Mouse (Mus musculus) MEL (cell line): ENCODE results near the gene Itln1. TPM values are rescaled to one million over a fixed set of nuclear protein-coding genes. Genes with fewer than 3 reads are reported as not detected.

Experiments used
- DNase-seq: peaks from one replicate; pipeline ENCODE4 v3.0.0; 2011; ENCODE audit warnings: low read depth, low spot score
- H3K27ac ChIP-seq: 2 replicates; pipeline ENCODE4 v1.5.1; 2012; ENCODE audit warnings: low read depth, mild to moderate bottlenecking, control low read depth, low read length, moderate library complexity; ENCODE audit not compliant: control insufficient read depth
- H3K27me3 ChIP-seq, 2 experiments: fragments of 150-350 bp in 1 of 2; sonication (generic) in 1 of 2; 2 replicates each; pipeline ENCODE4 v1.6.1; 2012; ENCODE audit warnings: low read length in 2 of 2, mild to moderate bottlenecking in 2 of 2, improper control_type of control experiment in 1 of 2, moderate library complexity in 1 of 2; ENCODE audit not compliant: insufficient read depth in 2 of 2, control insufficient read depth in 1 of 2
- H3K36me3 ChIP-seq, 2 experiments: 2 replicates each; pipeline ENCODE4 v1.6.1; 2012 to 2014; ENCODE audit warnings: low read length in 2 of 2, improper control_type of control experiment in 1 of 2, inconsistent platforms in 1 of 2, mild to moderate bottlenecking in 1 of 2; ENCODE audit not compliant: insufficient read depth in 2 of 2, control insufficient read depth in 1 of 2
- H3K4me1 ChIP-seq, 2 experiments: fragments of 150-350 bp in 1 of 2; sonication (generic) in 1 of 2; 2 replicates each; pipeline ENCODE4 v1.6.1; 2012; ENCODE audit warnings: low read length in 2 of 2, improper control_type of control experiment in 1 of 2, mild to moderate bottlenecking in 1 of 2; ENCODE audit not compliant: insufficient read depth in 2 of 2, control insufficient read depth in 1 of 2
- H3K4me3 ChIP-seq, 2 experiments: fragments of 150-350 bp in 1 of 2; sonication (generic) in 1 of 2; 2 replicates each; pipeline ENCODE4 v1.5.1; 2012; ENCODE audit warnings: low read depth in 2 of 2, low read length in 2 of 2, mild to moderate bottlenecking in 2 of 2, moderate library complexity in 2 of 2, control low read depth in 1 of 2, improper control_type of control experiment in 1 of 2; ENCODE audit not compliant: control insufficient read depth in 1 of 2, insufficient read depth in 1 of 2
- H3K79me2 ChIP-seq: 2 replicates; pipeline ENCODE4 v1.6.1; 2012; ENCODE audit warnings: mild to moderate bottlenecking, low read length, moderate library complexity; ENCODE audit not compliant: control insufficient read depth, poor library complexity, insufficient read depth
- H3K9ac ChIP-seq: 2 replicates; pipeline ENCODE4 v1.6.1; 2012; ENCODE audit warnings: low read depth, mild to moderate bottlenecking, control low read depth, low read length, moderate library complexity; ENCODE audit not compliant: control insufficient read depth, poor library complexity, severe bottlenecking
- H3K9me3 ChIP-seq: fragments of 150-350 bp; sonication (generic); replicated peaks from 2 replicates; pipeline ENCODE4 v1.6.1; 2012; ENCODE audit warnings: mild to moderate bottlenecking, low read length, improper control_type of control experiment, moderate library complexity; ENCODE audit not compliant: insufficient read depth
- CHD1 ChIP-seq: IDR thresholded peaks from 2 replicates; pipeline ENCODE4 v1.6.1; 2012; ENCODE audit warnings: low read depth, mild to moderate bottlenecking, inconsistent platforms, low read length, improper control_type of control experiment
- CHD2 ChIP-seq: IDR thresholded peaks from 2 replicates; pipeline ENCODE4 v1.6.1; 2011; ENCODE audit warnings: low read length, improper control_type of control experiment
- CTCF ChIP-seq, 3 experiments: IDR thresholded peaks in 2 of 3; conservative IDR thresholded peaks in 1 of 3; 2 replicates each; pipeline ENCODE4 v1.5.1; 2011 to 2012; ENCODE audit warnings: low read length in 3 of 3, low read depth in 2 of 3, mild to moderate bottlenecking in 2 of 3, improper control_type of control experiment in 1 of 3, inconsistent platforms in 1 of 3, mixed read lengths in 1 of 3, moderate library complexity in 1 of 3; ENCODE audit not compliant: control insufficient read depth in 1 of 3, insufficient read depth in 1 of 3, poor library complexity in 1 of 3, severe bottlenecking in 1 of 3
- ETS1 ChIP-seq: IDR thresholded peaks from 2 replicates; pipeline ENCODE4 v1.6.1; 2012; ENCODE audit warnings: low read depth, mild to moderate bottlenecking, inconsistent platforms, low read length, improper control_type of control experiment, moderate library complexity
- GATA1 ChIP-seq: IDR thresholded peaks from 2 replicates; pipeline ENCODE4 v1.6.1; 2011; ENCODE audit warnings: low read depth, low read length, improper control_type of control experiment
- MAFK ChIP-seq: IDR thresholded peaks from 2 replicates; pipeline ENCODE4 v1.6.1; 2011; ENCODE audit warnings: low read depth, mild to moderate bottlenecking, low read length, improper control_type of control experiment, borderline replicate concordance
- MAX ChIP-seq: IDR thresholded peaks from 2 replicates; pipeline ENCODE4 v1.6.1; 2011; ENCODE audit warnings: low read length, improper control_type of control experiment
- MEF2A ChIP-seq: IDR thresholded peaks from 2 replicates; pipeline ENCODE4 v1.6.1; 2014; ENCODE audit warnings: low read depth, mild to moderate bottlenecking, inconsistent platforms, low read length, improper control_type of control experiment; ENCODE audit not compliant: poor library complexity, insufficient replicate concordance, severe bottlenecking; ENCODE audit errors: extremely low read depth
- MXI1 ChIP-seq: IDR thresholded peaks from 2 replicates; pipeline ENCODE4 v1.6.1; 2011; ENCODE audit warnings: mild to moderate bottlenecking, low read depth, low read length, improper control_type of control experiment
- MYC ChIP-seq: IDR thresholded peaks from 2 replicates; pipeline ENCODE4 v1.6.1; 2011; ENCODE audit warnings: low read depth, mild to moderate bottlenecking, low read length, improper control_type of control experiment, moderate library complexity
- POLR2A ChIP-seq, 2 experiments: IDR thresholded peaks; 2 replicates each; pipeline ENCODE4 v1.6.1; 2011 to 2012; ENCODE audit warnings: low read length in 2 of 2, mild to moderate bottlenecking in 2 of 2, control low read depth in 1 of 2, improper control_type of control experiment in 1 of 2, low read depth in 1 of 2, moderate library complexity in 1 of 2; ENCODE audit not compliant: control insufficient read depth in 1 of 2, insufficient read depth in 1 of 2, poor library complexity in 1 of 2
- POLR2AphosphoS2 ChIP-seq: IDR thresholded peaks from 2 replicates; pipeline ENCODE4 v1.6.1; 2011; ENCODE audit warnings: low read length, improper control_type of control experiment
- POLR2AphosphoS5 ChIP-seq: IDR thresholded peaks from 2 replicates; pipeline ENCODE4 v1.6.1; 2012; ENCODE audit warnings: low read depth, borderline replicate concordance, mild to moderate bottlenecking, inconsistent platforms, low read length, moderate library complexity, mixed read lengths
- RAD21 ChIP-seq: IDR thresholded peaks from 2 replicates; pipeline ENCODE4 v1.6.1; 2011; ENCODE audit warnings: mild to moderate bottlenecking, low read depth, low read length, improper control_type of control experiment
- SMC3 ChIP-seq: IDR thresholded peaks from 2 replicates; pipeline ENCODE4 v1.6.1; 2011; ENCODE audit warnings: low read depth, low read length, improper control_type of control experiment
- USF1 ChIP-seq: IDR thresholded peaks from 2 replicates; pipeline ENCODE4 v1.6.1; 2014; ENCODE audit warnings: low read depth, mild to moderate bottlenecking, inconsistent platforms, low read length, improper control_type of control experiment, moderate library complexity
- ZNF384 ChIP-seq: IDR thresholded peaks from 2 replicates; pipeline ENCODE4 v1.6.1; 2012; ENCODE audit warnings: low read depth, mild to moderate bottlenecking, inconsistent platforms, low read length, improper control_type of control experiment
- polyA plus RNA-seq, 2 experiments: library from polyadenylated mRNA; stranded (reverse) in 1 of 2; unstranded in 1 of 2; fragments of >175 nt in 1 of 2; fragments of >200 nt in 1 of 2; gene quantifications; 2 replicates each; pipeline versions ENCODE4 v1.2.1 to v1.2.4; 2012; ENCODE audit warnings: low replicate concordance in 2 of 2, low read depth in 1 of 2; ENCODE audit not compliant: insufficient read length in 2 of 2, insufficient read depth in 1 of 2, missing spikeins in 1 of 2
- total RNA-seq: library from RNA; depleted of rRNA; stranded (reverse); fragments of 300-350 nt; gene quantifications from 2 replicates; pipeline ENCODE4 v1.2.3, GENCODE M21; 2012

Itln1 gene
- total and polyA plus RNA-seq, 3 experiments, result not detected

GRCm38 (mm10) chr1:171471452-171471851, 63.6 kb downstream of the Itln1 start:
- H3K4me1 ChIP-seq, result peaks cover 12 to 29% of the 10 kb centered on the region in 2 experiments
- no peaks in the 10 kb centered on the region for H3K79me2 ChIP-seq
- no peaks in the 10 kb centered on the region for H3K27me3 ChIP-seq
- H3K4me3 ChIP-seq, result no peak overlapping the region
- H3K36me3 ChIP-seq, result peaks cover 0 to 22% of the 10 kb centered on the region in 2 experiments; a peak in 2 of 4 replicates
- H3K9ac ChIP-seq, result no peak overlapping the region
- no peak overlapping the region; the same call in 1 of the 2 replicates for H3K27ac ChIP-seq
- TF ChIP-seq MAX (no peak), MAFK (no peak), GATA1 (no peak), POLR2AphosphoS5 (no peak), POLR2AphosphoS2 (no peak), CHD2 (no peak)
- TF ChIP-seq, all 39 proteins: peak for 0
- no peak for DNase-seq
- no peaks in the 10 kb centered on the region for H3K9me3 ChIP-seq

DNA sequence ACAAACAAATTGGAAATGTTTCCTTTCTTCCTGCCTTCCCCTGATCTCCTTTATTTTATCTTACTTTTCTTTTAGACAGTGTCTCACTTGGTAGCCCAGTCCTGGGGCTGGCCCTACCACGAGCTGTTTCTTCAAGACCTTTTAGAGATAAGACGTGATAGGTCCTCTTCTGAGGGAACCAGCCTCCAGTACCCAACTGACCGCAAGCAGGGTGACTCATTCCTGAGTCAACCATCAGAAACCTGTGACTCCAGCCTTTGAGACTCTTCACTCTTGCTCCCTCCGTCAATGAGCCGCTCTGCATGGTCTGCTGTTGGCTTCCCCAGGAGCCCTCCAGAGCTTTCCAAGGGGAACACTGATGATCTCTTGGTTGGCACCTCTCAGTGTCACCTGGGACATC, 64.2 kb downstream of the Itln1 start:
- Histone ChIP-seq H3K27ac (peak overlapping the region; percentile 26; the same call in 1 of the 2 replicates), H3K4me3 (peak overlapping the region in 1 of 2 experiments; percentile 5; a peak in 1 of 4 replicates), H3K79me2 (no peaks in the 10 kb centered on the region), H3K9me3 (no peaks in the 10 kb centered on the region), H3K4me1 (peaks cover 12 to 30% of the 10 kb centered on the region in 2 experiments), H3K27me3 (no peaks in the 10 kb centered on the region), H3K9ac (no peak overlapping the region), H3K36me3 (peaks cover 0 to 23% of the 10 kb centered on the region in 2 experiments; a peak in 2 of 4 replicates)
- TF ChIP-seq CHD1 (no peak), ETS1 (peak; percentile 53; the same call in 1 of the 2 replicates)
- DNase-seq, result peak; percentile 43

GRCm38 (mm10) chr1:171470371-171470871, 64.7 kb downstream of the Itln1 start:
- H3K4me1 ChIP-seq, result peaks cover 14 to 34% of the 10 kb centered on the region in 2 experiments
- TF ChIP-seq CTCF (IDR thresholded peaks at IDR 0.05 in 2 of 3, conservative IDR thresholded peaks at IDR 0.05 in 1 of 3; ENCODE audit: control insufficient read depth in 1 of 3, insufficient read depth in 1 of 3, low read depth in 2 of 3, low read length in 3 of 3, poor library complexity in 1 of 3, severe bottlenecking in 1 of 3) (peak; percentile 63 to 89 (median 74)), MXI1 (no peak), ZNF384 (peak; percentile 1; the same call in 1 of the 2 replicates), ETS1 (peak; percentile 72), POLR2A (IDR thresholded peaks at IDR 0.05; ENCODE audit: control insufficient read depth in 1 of 2, insufficient read depth in 1 of 2, low read depth in 1 of 2, low read length in 2 of 2, poor library complexity in 1 of 2) (no peak), POLR2AphosphoS2 (no peak), MYC (0 out of 2 replicates have a peak, but pooled peaks have one; percentile 32), USF1 (no peak), MEF2A (peak; percentile 95; the same call in 1 of the 2 replicates), SMC3 (peak; percentile 54), RAD21 (peak; percentile 26), GATA1 (peak; percentile 87), MAFK (0 out of 2 replicates have a peak, but pooled peaks have one; percentile 27)
- H3K9ac ChIP-seq, result peak overlapping the region; percentile 43; the same call in 1 of the 2 replicates
- H3K27me3 ChIP-seq, result no peaks in the 10 kb centered on the region
- peak overlapping the region; percentile 29 to 47; a peak in 3 of 4 replicates for H3K4me3 ChIP-seq
- DNase-seq, result peak; percentile 85
- no peaks in the 10 kb centered on the region for H3K9me3 ChIP-seq
- H3K36me3 ChIP-seq, result peaks cover 0 to 28% of the 10 kb centered on the region in 2 experiments; a peak in 2 of 4 replicates
- peak overlapping the region; percentile 44; the same call in 1 of the 2 replicates for H3K27ac ChIP-seq
- H3K79me2 ChIP-seq, result no peaks in the 10 kb centered on the region
